Mouse (Mus musculus) R1 (cell line): ENCODE measurements around the gene Mtif3.

ENCODE experiments used
- DNase-seq: peaks from one replicate; pipeline ENCODE4 v3.0.0-alpha.2; 2018; ENCODE audit warnings: low read depth, low spot score

The Mtif3 gene

DNA sequence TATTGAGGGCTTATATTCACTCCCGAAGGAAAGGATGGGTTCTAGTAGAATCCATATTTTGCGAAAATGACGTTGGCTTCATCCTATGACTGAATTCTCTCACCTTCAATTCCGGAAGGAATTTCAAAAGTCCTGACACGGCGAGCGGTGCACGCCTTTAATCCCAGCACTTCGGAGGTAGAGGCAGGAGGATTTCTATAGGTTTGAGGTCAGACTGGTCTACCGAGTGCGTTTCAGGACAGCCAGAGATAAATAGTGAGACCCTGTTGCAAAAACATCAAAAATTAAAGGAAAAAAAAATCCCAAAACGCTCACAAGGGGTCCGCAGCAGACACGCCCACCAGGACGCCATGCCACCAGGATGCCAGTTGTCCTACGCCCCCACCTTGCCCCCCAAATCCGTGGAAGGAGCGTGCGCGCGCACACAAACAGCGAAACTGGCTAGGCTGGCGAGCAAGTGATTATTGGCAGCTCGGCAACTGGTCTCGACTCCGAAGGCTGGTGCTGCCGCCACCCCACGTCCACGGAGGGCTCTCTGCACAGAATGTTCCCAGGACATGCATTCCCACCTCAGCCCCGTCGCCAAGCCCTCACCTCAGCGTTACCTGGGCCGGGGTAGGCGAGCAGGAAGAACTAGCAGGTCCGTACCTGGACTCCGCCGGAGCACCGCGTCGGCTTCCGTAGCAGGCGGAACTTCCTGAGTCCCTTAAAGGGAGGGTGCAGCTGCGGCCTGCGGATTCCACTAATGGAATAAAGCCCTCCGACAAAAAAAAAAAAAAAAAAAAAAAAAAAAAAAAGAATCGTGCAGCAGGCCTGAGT lies at the start of gene Mtif3:
Gene Mtif3, minus strand, starts transcription at position 683 of the 819 bp plus-strand sequence.
- peak; percentile 94 for DNase-seq

DNA sequence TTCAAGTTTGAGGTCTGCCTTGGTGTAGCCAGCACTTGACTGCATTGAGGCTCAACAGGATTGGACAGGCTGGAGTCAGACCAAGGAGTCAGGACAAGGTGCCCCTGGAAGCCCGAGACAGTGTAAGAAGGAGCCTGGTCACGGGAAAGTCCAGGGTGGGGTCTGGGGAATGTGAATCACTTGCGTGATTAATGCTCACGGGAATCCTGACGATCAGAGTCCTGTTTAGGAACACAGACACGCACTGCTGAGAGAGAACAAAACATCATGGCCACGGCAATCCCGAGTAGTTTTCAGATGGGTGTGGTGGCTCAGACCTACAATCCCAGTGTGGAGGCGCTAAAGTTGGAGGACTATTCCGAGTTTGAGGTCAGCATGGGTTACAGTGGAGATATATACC lies 47.7 kb upstream of the Mtif3 start:
- peak; percentile 59 for DNase-seq

DNA sequence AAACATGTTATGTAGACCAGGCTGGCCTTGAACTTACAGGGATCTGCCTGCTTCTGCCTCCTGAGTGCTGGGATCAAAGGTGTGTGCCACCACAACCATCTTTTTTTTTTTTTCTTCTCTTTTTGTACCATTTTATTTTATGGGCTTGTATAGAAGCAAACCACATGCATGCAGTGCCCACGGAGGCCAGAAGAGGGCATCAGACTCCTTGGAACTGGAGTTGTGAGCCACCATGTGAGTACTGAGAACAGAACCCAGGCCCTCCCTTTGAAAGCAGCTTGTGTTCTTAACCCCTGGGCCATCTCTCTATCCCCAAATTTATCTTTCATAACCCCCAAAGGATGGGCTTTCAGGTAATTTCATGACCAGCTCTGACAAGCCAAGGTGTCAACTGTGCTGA lies 39.7 kb upstream of the Mtif3 start:
- peak; percentile 59 for DNase-seq

DNA sequence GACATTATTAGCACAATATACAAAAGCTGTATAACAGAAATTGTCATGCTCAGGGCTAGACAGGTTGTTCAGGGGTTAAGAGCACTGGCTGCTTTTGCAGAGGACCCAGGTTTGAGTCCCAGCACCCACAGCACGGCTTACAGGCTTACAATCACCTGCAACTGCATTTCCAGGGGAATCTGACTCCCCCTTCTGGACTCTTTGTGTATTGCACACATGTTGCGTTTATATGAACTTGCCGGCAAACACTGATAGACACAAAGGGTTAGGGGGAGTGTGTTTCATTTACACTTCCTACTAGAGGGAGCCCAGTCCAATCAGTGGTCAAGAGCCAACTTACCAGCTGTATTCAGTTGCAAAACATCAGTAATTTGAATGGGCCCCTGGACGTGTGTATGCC lies 37.7 kb upstream of the Mtif3 start:
- peak; percentile 86 for DNase-seq

DNA sequence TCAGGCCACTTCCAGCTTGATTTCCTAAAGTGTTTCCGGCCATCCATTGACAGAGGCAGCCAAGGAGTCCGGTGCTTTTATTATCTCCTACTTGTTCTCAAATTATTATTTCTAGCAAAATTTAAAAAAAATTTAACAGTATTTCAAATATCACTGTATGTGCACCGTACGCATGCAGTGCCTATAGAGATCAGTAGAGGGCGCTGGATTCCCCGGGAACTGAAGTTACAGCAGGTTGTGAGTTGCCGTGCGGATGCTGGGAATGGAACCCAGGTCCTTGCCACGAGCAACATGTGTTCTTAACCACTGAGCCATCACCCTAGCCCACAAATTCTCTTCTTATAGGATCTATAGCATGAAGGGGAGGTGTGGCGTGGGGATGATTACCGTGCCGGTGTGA lies 35.2 kb upstream of the Mtif3 start:
- DNase-seq, result peak; percentile 57

DNA sequence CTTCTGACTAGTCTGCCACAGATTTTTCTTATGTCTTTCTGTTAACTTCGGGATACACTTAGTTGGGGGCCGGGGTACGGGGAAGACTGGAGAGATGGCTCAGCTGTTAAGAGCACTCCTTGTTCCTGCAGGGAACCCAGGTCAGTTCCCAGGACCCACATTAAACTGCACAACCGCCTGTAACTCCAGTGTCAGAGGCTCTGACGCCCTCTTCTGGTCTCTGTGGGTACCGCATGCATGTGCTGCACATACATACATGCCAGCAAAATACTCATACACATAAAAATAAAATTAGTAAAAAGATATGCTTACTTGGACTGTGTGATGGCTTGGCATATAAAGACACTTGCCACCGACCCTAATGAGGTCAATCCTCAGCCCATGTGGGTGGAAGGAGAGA lies 33.2 kb upstream of the Mtif3 start:
- peak; percentile 75 for DNase-seq

DNA sequence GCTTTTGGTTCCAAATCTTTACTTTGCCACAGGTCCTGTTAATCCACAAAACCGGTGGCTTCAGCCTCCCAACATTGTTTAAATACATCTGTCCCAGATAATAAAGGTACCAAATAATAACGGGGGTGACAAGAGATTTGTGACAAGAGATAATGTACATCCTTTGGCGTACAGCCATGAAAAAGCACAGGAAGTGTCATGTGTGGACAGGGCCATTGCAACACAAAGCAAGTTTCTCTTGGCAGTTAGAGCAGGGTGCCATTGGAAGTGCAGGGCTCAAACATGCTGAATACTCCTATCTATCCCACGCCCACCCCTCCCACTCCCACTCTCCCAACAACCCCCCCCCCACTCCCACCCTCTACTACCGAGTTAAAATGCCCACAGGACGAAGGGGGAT lies 31.4 kb upstream of the Mtif3 start:
- DNase-seq, result no peak

DNA sequence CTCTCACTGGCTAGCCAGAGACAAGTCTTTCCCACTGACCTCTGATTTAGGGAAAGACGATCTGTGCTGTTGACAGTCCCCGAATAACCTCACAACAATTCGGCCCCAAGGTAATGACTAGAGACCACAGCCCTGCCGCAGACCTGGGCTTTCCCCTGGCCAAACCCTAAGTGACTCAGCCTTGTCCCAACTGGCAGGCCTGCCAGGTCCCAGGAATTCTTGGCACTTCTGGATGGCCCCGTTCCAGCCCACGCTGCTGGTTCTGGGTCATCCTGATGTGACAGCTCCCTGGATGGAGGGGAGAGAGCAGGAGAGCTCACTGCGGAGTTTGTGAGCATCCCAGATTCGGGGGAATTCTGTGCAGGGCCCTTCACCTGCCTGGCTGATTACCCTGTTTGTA lies 29.9 kb upstream of the Mtif3 start:
- no peak for DNase-seq

DNA sequence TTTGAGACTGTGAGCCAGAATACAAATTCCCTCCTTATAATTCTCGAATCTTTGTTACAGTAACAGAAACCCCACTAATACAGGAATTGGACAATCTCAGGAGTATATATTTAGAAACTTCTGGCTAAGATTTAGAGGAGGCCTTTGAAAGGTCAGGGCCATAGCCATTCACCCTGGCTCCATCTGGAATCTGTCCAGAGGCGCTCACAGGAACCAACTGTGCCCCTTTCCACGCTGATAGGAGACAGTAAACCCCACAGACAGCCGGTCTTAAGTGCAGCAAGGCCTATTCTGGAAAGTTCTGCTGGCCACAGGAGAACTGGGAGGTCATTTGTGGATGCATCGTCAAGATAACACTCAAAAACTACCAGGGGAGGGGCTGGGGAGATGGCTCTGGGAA lies 25.5 kb upstream of the Mtif3 start:
- DNase-seq, result no peak

DNA sequence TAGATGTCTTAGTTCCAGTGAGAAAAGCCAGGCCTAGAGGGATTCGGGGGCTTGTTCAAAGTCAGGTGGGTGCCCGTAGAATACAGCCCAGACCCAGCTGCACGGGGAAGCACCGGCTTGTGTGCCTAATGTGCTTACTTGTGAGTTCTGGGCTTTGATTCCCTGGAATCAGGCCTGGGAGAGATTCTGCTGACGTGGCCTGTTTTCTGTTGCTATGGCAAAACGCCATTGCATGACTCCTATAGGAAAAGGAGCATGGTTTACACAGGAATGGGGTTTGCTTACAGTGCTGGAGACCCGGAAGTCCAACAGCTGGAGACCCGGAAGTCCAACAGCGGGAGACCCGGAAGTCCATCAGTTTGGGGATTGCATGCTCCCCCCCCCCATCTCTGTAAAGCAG lies 24.0 kb upstream of the Mtif3 start:
- DNase-seq, result peak; percentile 87

DNA sequence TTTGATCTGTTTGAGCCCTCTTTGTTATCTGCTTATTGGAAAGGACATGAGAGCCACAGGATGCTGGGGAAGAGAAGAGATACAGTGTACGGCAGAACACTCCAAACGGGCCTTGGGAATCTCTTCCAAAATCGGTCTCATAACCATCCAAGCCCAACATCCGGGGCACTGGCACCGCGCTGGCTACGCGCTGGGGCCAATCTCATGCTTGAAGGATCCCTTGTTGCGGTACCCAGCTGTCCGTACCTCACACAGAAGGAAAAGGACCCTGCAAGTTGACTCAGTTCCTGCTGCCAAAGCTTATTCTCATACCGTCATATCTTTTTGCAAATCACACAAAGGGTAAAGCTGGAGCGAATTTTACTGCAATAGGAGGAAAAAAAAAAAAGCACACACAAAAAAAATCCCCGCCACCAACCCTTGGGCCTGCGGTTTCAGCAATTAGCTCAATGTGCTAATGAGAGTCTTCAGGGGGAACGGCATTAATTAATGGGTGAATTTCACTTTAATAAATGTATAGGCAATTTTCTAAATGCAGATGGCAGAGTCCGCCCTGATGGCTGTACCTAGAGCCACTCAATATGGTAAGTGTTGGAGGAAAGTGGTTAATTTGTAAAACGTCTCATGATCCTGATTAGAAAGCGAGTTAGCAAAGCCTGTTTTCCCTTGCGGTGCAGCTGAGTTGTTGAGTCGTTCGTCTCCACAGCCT lies 22.3 kb upstream of the Mtif3 start:
- DNase-seq, result peak; percentile 51

DNA sequence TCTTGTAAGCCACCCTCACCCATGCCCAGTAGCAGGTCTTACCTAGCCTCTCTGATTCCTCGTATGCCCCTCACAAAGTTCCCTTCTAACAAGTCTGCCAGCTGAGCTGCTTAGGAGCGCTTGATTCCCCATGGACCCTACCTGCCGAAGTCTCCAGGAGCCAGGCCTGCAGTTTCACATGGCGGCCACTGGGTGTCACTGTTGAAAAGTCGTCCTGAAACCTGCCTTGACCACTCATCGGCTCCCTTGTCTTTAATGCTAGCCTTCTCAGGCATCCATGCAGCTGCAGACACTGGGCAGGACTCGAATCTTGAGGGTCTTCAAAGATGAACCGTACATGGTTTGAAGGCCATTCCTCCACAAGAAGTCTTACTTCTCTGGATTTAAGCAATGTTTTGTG lies 19.6 kb upstream of the Mtif3 start:
- peak; percentile 83 for DNase-seq

DNA sequence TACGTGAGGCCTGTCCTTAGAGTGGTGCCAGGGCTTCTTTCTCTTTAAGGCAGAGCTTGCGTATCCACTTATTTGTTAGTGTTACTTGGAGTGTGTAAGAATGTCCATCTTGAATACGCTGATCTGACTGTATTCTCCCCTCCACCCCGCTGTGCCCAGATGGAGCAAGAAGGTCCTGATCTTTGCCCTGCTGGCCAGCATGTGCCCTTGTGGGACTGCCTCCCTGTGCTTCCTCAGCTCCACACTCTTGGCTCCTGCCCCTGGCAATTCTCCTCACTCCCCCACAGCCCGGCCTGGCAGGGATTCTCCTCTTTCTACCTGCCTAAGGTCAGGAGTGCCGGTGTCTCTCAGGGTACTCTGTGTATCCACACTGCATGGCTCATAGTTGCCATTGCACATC lies 17.8 kb upstream of the Mtif3 start:
- no peak for DNase-seq

DNA sequence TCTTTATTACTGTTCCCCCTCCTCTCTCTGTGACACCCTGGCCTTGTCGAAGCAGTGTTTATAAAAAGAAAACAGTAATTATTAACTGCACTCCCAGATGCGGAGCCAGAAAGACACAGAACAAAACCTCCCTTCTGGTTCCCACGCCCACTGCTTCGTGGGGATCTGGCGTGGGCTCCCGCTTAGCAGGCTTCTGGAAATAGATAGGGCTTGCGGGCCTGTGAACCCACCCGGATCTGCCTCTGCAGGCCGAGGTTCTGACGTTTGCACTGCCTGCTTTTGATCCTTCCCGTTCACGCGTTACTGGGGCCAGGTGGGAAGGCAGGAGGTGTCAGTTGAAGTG lies 11.2 kb upstream of the Mtif3 start:
- no peak for DNase-seq

DNA sequence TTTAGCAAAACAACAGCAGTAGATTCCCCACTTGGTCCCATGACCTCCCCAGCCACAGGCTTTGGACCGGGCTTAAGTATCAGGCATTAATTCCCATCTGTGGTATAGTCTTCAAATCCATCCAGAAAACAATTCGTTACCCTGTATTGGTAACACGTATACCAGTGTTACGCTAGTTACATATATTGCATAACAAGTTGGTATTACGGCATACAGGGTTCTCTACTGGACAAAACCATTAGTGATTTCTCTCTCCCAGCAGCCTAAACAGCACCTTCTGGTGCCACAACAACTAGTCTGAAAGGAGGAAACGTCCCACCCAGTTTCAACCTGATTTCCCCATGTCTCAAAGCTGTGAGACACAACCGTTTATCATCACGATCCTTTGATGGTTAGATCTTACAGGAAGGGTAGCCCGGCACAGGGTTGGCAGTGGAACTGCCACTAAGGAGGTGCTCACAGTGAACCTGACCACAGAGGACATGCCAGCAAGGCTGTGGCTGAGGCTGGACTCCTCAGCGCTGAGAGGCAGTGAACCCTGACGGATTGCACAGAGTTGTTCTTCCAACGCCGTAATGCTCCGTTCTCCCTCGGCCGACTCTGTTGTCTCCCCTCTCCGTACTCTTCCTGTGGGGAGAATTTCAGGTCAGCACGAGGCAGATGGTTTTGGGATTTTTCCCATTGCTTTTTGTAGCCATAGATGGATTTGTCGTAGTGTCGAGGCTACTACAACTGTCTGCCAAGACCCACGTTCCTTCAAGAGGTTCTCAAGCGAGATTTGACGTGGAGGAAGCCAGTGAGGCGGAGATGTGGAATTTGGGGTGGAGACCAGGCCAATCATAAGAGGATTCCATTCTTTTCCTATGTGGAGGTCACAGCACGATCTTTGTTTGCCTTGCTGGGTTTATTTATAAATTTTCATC lies 10.5 kb upstream of the Mtif3 start:
- DNase-seq, result no peak

DNA sequence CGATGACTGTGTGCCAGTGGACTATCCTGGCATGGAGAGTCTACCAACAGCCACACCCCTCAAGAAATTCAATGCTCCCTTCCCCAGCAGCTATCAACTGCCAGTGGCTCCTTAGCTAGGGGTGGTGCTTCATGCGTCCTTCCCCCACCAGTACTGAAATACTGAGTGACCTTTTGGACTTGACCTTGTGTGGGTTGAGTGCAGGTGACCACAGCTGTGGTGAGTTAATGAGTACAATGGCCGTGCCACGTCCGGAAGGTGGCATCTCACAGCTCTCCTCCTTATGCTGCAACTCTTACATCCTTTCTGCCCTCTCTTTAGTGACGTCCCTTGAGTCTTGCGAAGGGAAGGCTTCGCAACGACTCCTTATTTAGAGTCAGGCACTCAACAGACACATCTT lies 9.8 kb upstream of the Mtif3 start:
- no peak for DNase-seq

DNA sequence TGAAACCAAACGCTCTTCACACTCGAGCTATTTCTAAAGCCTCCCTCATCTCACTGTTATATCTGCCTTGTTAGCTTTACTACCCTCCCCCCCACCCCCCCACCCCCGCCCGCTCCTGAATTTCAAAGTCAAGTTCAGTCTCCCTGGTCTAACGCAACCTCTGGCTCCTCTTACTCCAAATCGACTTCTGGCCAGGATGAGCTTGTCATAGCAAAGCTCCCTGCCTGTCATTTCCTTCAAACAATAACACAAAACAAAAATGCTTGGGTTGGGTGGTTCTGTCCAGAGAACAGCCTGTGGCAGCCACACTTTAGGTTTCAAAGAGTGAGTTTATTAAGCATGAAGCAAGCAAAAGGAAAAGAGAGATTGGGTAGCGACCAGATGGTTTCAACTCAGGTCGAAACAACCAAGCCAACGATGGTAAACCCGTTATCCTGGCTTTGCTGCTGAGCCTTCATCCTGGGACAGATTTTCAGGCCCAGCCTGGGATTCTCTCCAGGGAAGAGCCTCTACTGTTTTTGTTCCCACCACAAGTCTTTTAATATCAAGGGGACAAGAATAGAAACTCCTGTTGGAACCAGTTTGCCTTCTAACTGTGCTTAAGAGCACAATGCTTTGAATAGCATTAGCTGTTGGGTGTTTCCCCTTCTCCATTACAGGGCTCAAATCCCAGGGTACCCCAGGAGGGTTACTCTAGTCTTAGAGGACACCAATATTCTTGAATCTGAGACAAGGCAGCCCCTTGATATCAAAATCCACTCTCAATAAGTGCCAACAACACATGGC lies 8.4 kb upstream of the Mtif3 start:
- peak; percentile 78 for DNase-seq

DNA sequence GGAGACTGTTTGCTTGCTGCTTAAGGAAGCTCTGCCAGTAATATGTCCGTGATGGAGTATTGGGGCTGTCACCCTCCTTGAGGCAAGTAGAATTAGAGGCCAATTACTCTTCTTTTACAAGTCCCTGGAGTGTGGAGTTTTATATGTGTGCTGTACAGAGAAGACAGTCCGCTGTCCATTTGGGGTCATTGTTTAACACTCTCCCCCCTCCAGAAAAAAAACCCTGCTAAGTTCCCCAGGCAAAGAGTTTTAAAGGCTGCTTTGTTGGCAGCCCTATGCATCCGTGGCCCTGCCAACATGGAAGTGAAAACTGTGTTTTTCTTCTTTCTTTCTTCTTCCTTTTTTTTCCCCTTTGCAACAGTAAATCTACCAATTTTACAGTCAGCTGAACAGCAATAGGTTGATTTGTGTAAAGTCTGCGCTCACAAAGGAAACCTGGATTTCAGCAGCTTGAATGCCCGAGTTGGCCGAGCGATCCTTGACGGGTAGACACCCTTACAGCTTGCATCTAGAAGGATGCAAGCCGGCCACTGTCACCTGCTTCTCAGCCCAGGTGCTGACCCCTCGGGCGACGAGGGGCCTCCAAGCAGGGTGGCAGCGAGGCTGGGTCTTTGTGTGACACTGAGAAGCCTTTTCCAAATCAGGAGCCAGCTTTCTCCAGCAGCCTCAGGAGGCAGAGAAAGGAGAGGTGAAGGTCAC lies 5.2 kb upstream of the Mtif3 start:
- no peak for DNase-seq

DNA sequence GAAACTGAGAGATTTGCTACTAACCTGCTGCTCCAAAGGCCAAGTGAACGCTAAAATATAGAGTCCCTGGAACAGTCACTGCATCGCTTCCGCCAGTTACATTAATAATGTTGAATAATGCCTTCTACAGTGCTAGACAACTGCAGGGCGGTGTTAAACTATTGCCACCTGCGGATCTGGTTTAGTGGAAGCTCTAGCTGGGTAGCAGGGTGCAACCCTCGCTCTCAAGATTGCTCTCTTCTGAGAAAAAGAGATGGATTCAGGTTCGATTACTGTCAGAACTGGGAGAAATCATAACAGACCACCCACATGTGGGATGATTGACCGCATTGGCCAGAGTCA lies 308 bp upstream of the Mtif3 start:
- DNase-seq, result peak; percentile 60

DNA sequence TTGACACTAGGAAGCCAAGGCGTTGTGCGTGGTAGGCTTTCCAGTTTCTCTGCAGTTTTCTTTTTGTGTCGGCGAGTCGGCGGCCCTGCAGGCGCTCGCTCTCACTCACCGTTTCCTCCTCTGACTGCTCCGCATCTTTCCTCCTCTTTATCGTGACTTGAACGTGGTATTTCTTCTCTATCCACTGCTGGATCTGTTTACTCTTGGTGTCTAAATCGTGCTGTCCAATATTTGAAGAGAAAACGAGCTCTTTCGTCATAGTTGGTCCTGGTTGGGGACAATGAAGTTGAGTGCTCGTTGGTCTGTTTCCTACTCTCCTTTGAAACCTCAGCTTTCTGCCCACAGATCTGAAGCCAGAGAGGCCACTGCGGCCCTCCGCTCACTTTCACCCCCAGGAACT lies 6.9 kb downstream of the Mtif3 start:
- no peak for DNase-seq

DNA sequence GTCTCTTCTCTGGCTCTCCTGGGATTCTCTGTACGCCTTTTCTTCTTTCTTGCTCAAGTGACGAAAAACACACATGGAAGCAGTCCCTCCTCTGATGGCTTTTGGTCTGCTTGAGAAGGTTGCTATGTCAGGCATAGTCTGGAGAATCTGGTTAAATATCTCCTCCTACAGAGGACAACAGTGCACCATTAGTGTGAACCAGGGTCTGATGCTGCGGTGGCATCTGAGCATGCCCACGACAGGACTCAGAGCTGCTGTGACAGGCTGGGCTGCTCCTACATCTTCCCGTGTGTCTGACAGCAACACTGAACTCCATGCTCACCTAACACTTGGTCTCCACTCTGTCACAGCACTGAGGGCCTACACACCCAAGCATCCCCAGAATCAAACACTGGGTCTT lies 7.9 kb downstream of the Mtif3 start:
- no peak for DNase-seq
